Mouse (Mus musculus): Measurements from ENCODE around the gene Mettl7a2. TPM values are rescaled to one million over a fixed set of nuclear protein-coding genes. Genes with fewer than 3 reads are reported as not detected.

The Mettl7a2 gene
- polyA plus RNA-seq, 1 experiment from 2014 or later: not detected

Other genes starting within 250 kb of the Mettl7a2 start
- 43.3 and 45.5 TPM in 2 replicates for gene Atf1, start 125.4 kb upstream of the Mettl7a2 start, polyA plus RNA-seq (2014; fragmentation: Nextera tagmentation; extraction: Ambion mirVana)
- gene Tmprss12, start 72.4 kb upstream of the Mettl7a2 start, polyA plus RNA-seq (2014; fragmentation: Nextera tagmentation; extraction: Ambion mirVana): not detected in 2 replicates
- 3.2 and 3.9 TPM in 2 replicates for gene Mettl7a1, start 49.1 kb upstream of the Mettl7a2 start, polyA plus RNA-seq (2014; fragmentation: Nextera tagmentation; extraction: Ambion mirVana)
- gene Mettl7a3, start 18.3 kb upstream of the Mettl7a2 start, polyA plus RNA-seq (2014; fragmentation: Nextera tagmentation; extraction: Ambion mirVana): not detected in 2 replicates
- not detected in 2 replicates for gene Methig1, start 51 bp upstream of the Mettl7a2 start, polyA plus RNA-seq (2014; fragmentation: Nextera tagmentation; extraction: Ambion mirVana)
- not detected in 2 replicates for gene Higd1c, start 11.3 kb downstream of the Mettl7a2 start, polyA plus RNA-seq (2014; fragmentation: Nextera tagmentation; extraction: Ambion mirVana)
- gene Gm5475, start 68.9 kb downstream of the Mettl7a2 start, polyA plus RNA-seq (2014; fragmentation: Nextera tagmentation; extraction: Ambion mirVana): not detected in 2 replicates
- gene Slc11a2, start 71.9 kb downstream of the Mettl7a2 start, polyA plus RNA-seq (2014; fragmentation: Nextera tagmentation; extraction: Ambion mirVana): 18.0 and 23.2 TPM in 2 replicates
- 41.3 and 46.6 TPM in 2 replicates for gene Letmd1, start 115.8 kb downstream of the Mettl7a2 start, polyA plus RNA-seq (2014; fragmentation: Nextera tagmentation; extraction: Ambion mirVana)
- gene Csrnp2, start 142.3 kb downstream of the Mettl7a2 start, polyA plus RNA-seq (2014; fragmentation: Nextera tagmentation; extraction: Ambion mirVana): 26.3 and 26.4 TPM in 2 replicates
- gene Tfcp2, start 198.8 kb downstream of the Mettl7a2 start, polyA plus RNA-seq (2014; fragmentation: Nextera tagmentation; extraction: Ambion mirVana): 31.7 and 32.9 TPM in 2 replicates
- 15.6 and 17.1 TPM in 2 replicates for gene Pou6f1, start 246.8 kb downstream of the Mettl7a2 start, polyA plus RNA-seq (2014; fragmentation: Nextera tagmentation; extraction: Ambion mirVana)

Data from forebrain, embryonic 11.5 days (tissue).